Mouse (Mus musculus) thymus, adult 2 months (tissue): ENCODE data around the gene Mpz. TPM values are rescaled to one million over a fixed set of nuclear protein-coding genes. Genes with fewer than 3 reads are reported as not detected.
A peak's percentile ranks its signal among the peaks of the same experiment; 100 is the strongest.
"Not testable (repeated sequence)": the region's sequence is repeated elsewhere in the genome, so short reads cannot be mapped to it uniquely, and the experiment has no call there.

Experiments used
- DNase-seq: peaks from one replicate; pipeline ENCODE4 v3.0.0; 2021
- H3K27ac ChIP-seq: fragments of 200-500 bp; 2 replicates; pipeline ENCODE4 v1.5.1; 2012; ENCODE audit warnings: low read length, control low read depth; ENCODE audit not compliant: control insufficient read depth, insufficient read depth
- H3K27me3 ChIP-seq: fragments of 200-500 bp; 2 replicates; pipeline ENCODE4 v1.6.1; 2012; ENCODE audit warnings: mild to moderate bottlenecking, low read length, moderate library complexity, mixed read lengths; ENCODE audit not compliant: control insufficient read depth, insufficient read depth
- H3K36me3 ChIP-seq: fragments of 200-500 bp; 2 replicates; pipeline ENCODE4 v1.6.1; 2012; ENCODE audit warnings: mild to moderate bottlenecking, low read length, moderate library complexity; ENCODE audit not compliant: control insufficient read depth, insufficient read depth
- H3K4me1 ChIP-seq: fragments of 200-500 bp; replicated peaks from 2 replicates; pipeline ENCODE4 v1.6.1; 2012; ENCODE audit warnings: low read length; ENCODE audit not compliant: control insufficient read depth, insufficient read depth
- H3K4me3 ChIP-seq: fragments of 200-500 bp; 2 replicates; pipeline ENCODE4 v1.5.1; 2012; ENCODE audit warnings: mild to moderate bottlenecking, low read length, control low read depth, moderate library complexity; ENCODE audit not compliant: control insufficient read depth, insufficient read depth
- CTCF ChIP-seq: fragments of 200-500 bp; IDR thresholded peaks from 2 replicates; pipeline ENCODE4 v1.5.1; 2012; ENCODE audit warnings: mild to moderate bottlenecking, control low read depth, low read length, moderate library complexity, borderline replicate concordance; ENCODE audit not compliant: control insufficient read depth, poor library complexity, insufficient read depth; ENCODE audit errors: extremely low read depth
- POLR2A ChIP-seq: fragments of 200-500 bp; IDR thresholded peaks from 2 replicates; pipeline ENCODE4 v1.6.1; 2012; ENCODE audit warnings: mild to moderate bottlenecking, low read length, control low read depth, moderate library complexity; ENCODE audit not compliant: control insufficient read depth, poor library complexity, insufficient read depth; ENCODE audit errors: extremely low read depth
- WGBS: fragments of 180-500 bp; shearing (Covaris S2); methylation state at CpG from one replicate; pipeline ENCODE4 v1.1.7; 2018; 5-methylcytosine and 5-hydroxymethylcytosine counted together
- polyA plus RNA-seq: library from polyadenylated mRNA; depleted of rRNA; stranded (reverse); fragments of >200 nt; gene quantifications from 2 replicates; pipeline ENCODE4 v1.2.3, GENCODE M21; 2012

Gene Mpz
- polyA plus RNA-seq, 1 experiment, result 1.1 TPM

DNA sequence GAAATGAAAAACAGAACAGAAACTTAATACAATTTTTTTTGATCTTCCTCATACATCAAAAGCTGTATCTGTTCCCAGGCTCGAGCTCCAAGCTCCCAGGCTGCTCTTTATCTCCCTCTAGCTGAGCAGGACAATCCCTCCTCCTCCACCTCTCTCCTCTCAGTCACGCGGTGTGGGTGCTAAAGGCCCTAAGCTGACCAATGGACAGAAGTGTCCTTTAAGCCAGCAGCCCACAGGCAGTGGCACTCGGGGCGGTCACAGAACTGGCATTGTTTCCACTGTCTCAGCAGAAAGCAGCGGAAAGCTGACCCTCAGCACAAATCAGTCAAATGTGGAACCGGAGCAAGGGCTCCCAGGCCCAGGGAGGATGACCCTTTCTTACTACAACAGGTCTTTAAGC is 21.3 kb upstream of the Mpz start:
- H3K4me1 ChIP-seq, result no peaks in the 10 kb centered on the region
- H3K4me3 ChIP-seq, result no peak overlapping the region
- DNase-seq, result no peak
- H3K27ac ChIP-seq, result no peak overlapping the region
- H3K27me3 ChIP-seq, result no peaks in the 10 kb centered on the region
- TF ChIP-seq POLR2A (no peak), CTCF (no peak)
- WGBS, result 91% methylated on average over 7 of the region's 7 CpGs
- peaks cover 50% of the 10 kb centered on the region for H3K36me3 ChIP-seq

DNA sequence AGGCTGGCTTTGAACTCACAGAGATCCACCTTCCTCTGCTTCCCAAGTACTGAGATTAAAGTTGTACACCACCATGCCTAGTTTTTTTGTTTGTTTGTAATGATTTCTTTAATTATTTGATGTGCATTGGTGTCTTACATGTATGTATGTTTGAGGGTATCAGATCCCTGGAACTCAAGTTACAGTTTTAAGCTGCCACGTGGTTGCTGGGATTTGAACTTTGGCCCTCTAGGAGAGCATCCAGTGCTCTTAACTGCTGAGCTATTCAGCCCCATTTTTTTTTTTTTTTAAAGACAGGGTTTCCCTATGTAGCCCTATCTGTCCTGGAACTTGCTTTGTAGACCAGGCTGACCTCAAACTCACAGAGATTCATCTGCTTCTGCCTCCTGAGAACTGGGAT is 19.5 kb upstream of the Mpz start:
- no peak overlapping the region for H3K27ac ChIP-seq
- no peak for DNase-seq
- peaks cover 66% of the 10 kb centered on the region for H3K36me3 ChIP-seq
- WGBS, result 94% methylated on average over 1 of the region's 1 CpGs
- TF ChIP-seq CTCF (no peak), POLR2A (no peak)
- no peaks in the 10 kb centered on the region for H3K4me1 ChIP-seq
- H3K4me3 ChIP-seq, result no peak overlapping the region
- no peaks in the 10 kb centered on the region for H3K27me3 ChIP-seq

DNA sequence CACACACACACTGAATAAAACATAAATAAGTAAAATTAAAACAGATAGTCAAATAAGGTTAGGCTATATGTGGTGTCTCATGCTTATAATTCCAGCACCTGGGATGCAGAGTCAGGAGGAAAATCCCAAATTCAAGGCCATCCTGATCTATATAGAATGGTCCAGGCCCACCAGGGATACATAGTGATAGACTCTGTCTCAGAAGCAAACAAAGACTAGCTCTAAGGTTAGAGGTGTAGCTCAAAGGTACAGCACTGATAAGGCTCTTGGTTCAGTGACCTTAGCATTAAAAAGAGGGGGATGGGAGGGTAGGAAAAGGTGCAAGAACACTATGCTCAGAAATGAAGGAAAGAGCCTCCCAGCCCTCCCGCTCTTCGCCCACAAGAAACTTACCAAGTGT is 14.9 kb upstream of the Mpz start:
- TF ChIP-seq CTCF (no peak), POLR2A (no peak)
- peaks cover 71% of the 10 kb centered on the region for H3K36me3 ChIP-seq

DNA sequence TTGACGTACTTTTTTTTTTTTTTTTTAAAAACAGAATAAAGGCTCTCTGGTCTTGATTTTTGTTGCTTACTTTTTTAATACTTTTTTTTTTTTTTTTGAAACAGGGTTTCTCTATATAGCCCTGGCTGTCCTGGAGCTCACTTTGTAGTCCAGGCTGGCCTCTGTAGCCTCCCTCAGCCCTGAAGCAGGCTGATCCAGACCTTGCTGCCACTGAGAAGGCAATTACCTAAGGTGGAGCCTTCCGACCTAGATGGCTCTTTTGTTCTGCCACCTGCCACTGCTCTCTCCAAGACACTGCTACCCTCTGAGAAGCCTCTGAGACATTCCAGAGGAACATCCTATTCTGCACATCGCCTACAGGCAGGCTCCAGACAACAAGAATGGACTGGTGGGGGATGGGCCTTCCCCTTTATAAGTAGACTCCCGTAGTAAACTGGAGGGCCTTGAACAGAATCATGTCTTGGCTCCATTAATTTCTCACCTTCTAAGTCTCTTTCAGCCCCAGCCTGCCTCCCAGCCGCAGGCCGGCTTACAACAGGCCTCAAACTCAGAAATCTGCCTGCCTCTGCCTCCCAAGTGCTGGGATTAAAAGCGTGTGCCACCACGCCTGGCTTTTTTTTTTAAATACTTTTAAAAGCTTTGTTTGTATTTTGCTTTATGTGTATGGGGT is 12.9 kb upstream of the Mpz start:
- H3K27ac ChIP-seq, H3K27me3 ChIP-seq, H3K4me3 ChIP-seq, DNase-seq, H3K4me1 ChIP-seq: not testable (repeated sequence)
- WGBS, result 98% methylated on average over 8 of the region's 8 CpGs
- H3K36me3 ChIP-seq, result peaks cover 73% of the 10 kb centered on the region

More for the DNA sequence above, 14.9 kb upstream of the Mpz start:
- Histone ChIP-seq H3K4me1 (no peaks in the 10 kb centered on the region), H3K4me3 (no peak overlapping the region), H3K27ac (no peak overlapping the region), H3K27me3 (no peaks in the 10 kb centered on the region)
- no peak for DNase-seq
- WGBS, result 99% methylated on average over 2 of the region's 2 CpGs

DNA sequence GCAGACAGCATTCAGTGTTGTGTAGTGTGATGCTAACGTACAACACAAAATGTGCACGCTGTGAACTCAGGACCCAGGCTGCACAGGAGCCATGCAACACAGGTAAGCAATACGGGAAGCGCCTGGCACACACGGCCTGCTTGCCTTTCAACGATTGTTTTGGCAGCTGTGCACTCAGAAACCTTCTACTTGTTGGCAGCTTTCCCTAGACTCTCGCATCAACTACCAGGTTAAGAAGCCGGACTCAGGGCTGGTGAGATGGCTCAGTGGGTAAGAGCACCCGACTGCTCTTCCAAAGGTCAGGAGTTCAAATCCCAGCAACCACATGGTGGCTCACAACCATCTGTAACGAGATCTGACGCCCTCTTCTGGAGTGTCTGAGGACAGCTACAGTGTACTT is 7.5 kb upstream of the Mpz start:
- peaks cover 37% of the 10 kb centered on the region for H3K36me3 ChIP-seq
- not testable (repeated sequence) for H3K27ac ChIP-seq, H3K27me3 ChIP-seq, DNase-seq, H3K4me3 ChIP-seq, H3K4me1 ChIP-seq
- 96% methylated on average over 11 of the region's 11 CpGs for whole genome bisulfite sequencing

DNA sequence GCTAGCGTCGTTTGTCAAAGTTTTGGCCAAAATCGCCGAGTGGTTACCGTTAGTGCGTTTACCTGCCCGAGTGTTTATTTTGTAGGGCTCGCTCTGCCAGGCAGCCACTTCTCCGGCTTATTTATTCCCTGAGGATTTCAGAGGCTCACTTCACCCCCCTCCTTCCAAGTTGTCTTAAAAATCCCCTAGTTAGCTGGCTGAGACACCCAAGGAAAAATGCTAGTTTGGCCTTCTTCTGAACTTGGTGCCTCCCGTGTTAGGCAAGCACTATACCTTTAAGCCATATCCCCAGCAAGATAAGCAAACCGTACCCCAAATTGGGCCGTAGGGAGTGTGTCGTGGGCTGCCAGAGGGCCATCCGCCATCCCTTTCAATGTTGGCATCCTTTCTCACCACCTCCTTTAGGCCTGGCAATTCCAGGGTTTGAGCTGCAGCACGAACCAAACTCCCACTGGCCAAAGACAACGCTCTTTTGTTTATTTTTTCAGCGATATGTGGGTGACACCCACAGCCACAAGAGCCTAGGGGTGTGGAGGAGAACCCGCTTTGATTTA is 404 bp downstream of the Mpz start:
- no peak for DNase-seq
- Histone ChIP-seq H3K36me3 (no peaks in the 10 kb centered on the region), H3K27me3 (no peaks in the 10 kb centered on the region; the same call in 1 of the 2 replicates), H3K27ac (peak overlapping the region; percentile 38; the same call in 1 of the 2 replicates), H3K4me3 (peak overlapping the region; percentile 98), H3K4me1 (peaks cover 9% of the 10 kb centered on the region)
- no peak for TF ChIP-seq CTCF
- no peak for TF ChIP-seq POLR2A
- 21% methylated on average over 18 of the region's 18 CpGs for WGBS

DNA sequence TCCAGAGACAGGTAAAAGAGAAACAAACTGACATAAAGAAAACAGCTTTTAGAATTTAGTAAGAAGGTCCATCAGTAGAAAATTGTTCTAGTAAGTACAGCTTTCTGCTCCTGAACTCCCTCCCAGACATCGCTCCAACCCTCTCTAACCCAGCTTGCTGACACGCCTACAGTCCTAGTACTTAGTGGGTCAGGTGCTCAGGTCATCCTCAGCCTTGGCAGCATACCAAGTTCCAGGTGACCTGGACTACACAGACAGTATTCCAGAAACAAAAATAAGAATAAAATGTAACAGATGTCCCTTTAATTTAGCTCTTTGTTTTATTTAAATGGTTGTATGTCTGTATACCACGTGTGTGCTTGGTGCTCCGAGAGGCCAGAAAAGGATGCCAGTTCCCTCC is 1.5 kb downstream of the Mpz start:
- WGBS, result 97% methylated on average over 4 of the region's 4 CpGs
- no peak overlapping the region for H3K4me3 ChIP-seq
- TF ChIP-seq POLR2A (no peak), CTCF (no peak)
- H3K36me3 ChIP-seq, result no peaks in the 10 kb centered on the region
- H3K4me1 ChIP-seq, result peaks cover 9% of the 10 kb centered on the region
- no peak overlapping the region for H3K27ac ChIP-seq
- no peak for DNase-seq
- H3K27me3 ChIP-seq, result no peaks in the 10 kb centered on the region; the same call in 1 of the 2 replicates
